Mouse (Mus musculus) neural tube, embryonic 13.5 days (tissue): Measurements from ENCODE around the gene Ssxb10. TPM values are rescaled to one million over a fixed set of nuclear protein-coding genes. Genes with fewer than 3 reads are reported as not detected.
"Not testable (repeated sequence)": the region's sequence is repeated elsewhere in the genome, so short reads cannot be mapped to it uniquely, and the experiment has no call there.

Source experiments
- ATAC-seq: fragments of 200-750 bp; cut with Nextera tagmentation; 2 replicates; pipeline ENCODE4 v1.8.0; 2017; ENCODE audit warnings: low read depth, mild to moderate bottlenecking, moderate TSS enrichment, moderate library complexity
- H3K27ac ChIP-seq: fragments of 300-500 bp; sonication (generic); replicated peaks from 2 replicates; pipeline ENCODE4 v1.5.1; 2015; ENCODE audit warnings: moderate library complexity, mild to moderate bottlenecking, inconsistent platforms
- H3K27me3 ChIP-seq: fragments of 300-500 bp; sonication (generic); 2 replicates; pipeline ENCODE4 v1.6.1; 2015; ENCODE audit warnings: mild to moderate bottlenecking, inconsistent platforms
- H3K36me3 ChIP-seq: fragments of 300-500 bp; sonication (generic); 2 replicates; pipeline ENCODE4 v1.6.1; 2015; ENCODE audit warnings: mild to moderate bottlenecking, inconsistent platforms
- H3K4me1 ChIP-seq: fragments of 300-500 bp; sonication (generic); replicated peaks from 2 replicates; pipeline ENCODE4 v1.6.1; 2015; ENCODE audit warnings: inconsistent platforms
- H3K4me2 ChIP-seq: fragments of 300-500 bp; sonication (generic); 2 replicates; pipeline ENCODE4 v1.6.1; 2015; ENCODE audit warnings: inconsistent platforms, mild to moderate bottlenecking, moderate library complexity
- H3K4me3 ChIP-seq: fragments of 300-500 bp; sonication (generic); 2 replicates; pipeline ENCODE4 v1.5.1; 2015; ENCODE audit warnings: mild to moderate bottlenecking, inconsistent platforms
- H3K9ac ChIP-seq: fragments of 300-500 bp; sonication (generic); 2 replicates; pipeline ENCODE4 v1.6.1; 2015; ENCODE audit warnings: moderate library complexity, mild to moderate bottlenecking, inconsistent platforms
- H3K9me3 ChIP-seq: fragments of 300-500 bp; sonication (generic); 2 replicates; pipeline ENCODE4 v1.6.1; 2016; ENCODE audit warnings: inconsistent platforms
- WGBS: fragments of 180-500 bp; shearing (Covaris S2); methylation state at CpG from one replicate; pipeline ENCODE4 v1.1.7; 2015; 5-methylcytosine and 5-hydroxymethylcytosine counted together
- polyA plus RNA-seq: library from polyadenylated mRNA; unstranded; fragments of >200 nt; fragmentation: Nextera tagmentation; extraction: Ambion mirVana; gene quantifications from 2 replicates; pipeline ENCODE4 v1.2.1, GENCODE M21; 2015

Gene Ssxb10
- not detected in 2 replicates for polyA plus RNA-seq

DNA sequence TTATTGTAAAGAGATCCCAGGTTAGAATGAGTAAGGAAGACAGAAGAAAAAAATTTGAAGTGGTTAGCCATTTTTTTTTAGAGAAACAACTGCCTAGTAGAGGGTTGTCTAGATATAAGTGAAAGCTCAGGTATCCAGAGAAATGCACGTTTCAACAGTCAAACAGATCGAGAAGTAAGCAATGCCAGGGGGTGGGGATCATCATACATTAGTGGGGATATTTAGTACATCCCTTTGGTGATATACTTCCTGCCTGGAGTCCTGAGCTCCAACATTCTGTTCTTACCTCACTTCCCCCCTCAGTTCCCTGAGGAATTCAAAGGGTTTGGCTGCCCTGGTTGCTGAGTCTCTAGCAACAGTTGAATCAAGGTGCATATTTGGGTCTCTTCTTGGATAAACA is at the start of gene Ssxb10:
TSS of gene Ssxb10 (plus strand) at position 301 of the 400 bp plus-strand sequence.
- no peak within 1 kb of the TSS for H3K27ac ChIP-seq
- H3K4me1 ChIP-seq: no peaks in the 10 kb centered on the region
- no peak within 1 kb of the TSS for H3K9ac ChIP-seq
- peaks cover 14% of the 10 kb centered on the region for H3K9me3 ChIP-seq
- no peaks in the 10 kb centered on the region for H3K27me3 ChIP-seq
- no peak for ATAC-seq
- WGBS: 57% methylated on average over 2 of the region's 2 CpGs
- no peak within 1 kb of the TSS for H3K4me2 ChIP-seq
- H3K36me3 ChIP-seq: no peaks in the 10 kb centered on the region
- H3K4me3 ChIP-seq: no peak within 1 kb of the TSS

DNA sequence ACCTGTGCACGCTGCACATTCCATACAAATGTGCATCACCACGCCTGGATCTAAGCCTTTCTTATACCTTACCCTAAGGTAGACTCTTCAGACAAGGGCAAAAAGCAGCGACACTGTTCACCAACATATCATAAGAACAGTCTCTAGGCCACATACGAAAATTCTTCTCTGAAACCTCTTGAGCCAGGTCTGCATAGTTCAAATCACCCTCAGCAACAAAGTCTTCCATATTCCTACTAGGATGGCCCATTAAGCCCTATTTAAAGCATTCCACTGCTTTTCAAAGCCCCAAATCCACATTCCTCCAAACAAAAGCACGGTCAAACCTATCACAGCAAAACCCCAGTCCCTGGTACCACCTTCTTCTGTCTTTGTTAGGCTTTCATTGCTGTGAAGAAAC is 38.6 kb upstream of the Ssxb10 start:
- H3K4me2 ChIP-seq: no peak overlapping the region
- no peak overlapping the region for H3K9ac ChIP-seq
- H3K4me3 ChIP-seq: no peak overlapping the region
- H3K4me1 ChIP-seq: no peaks in the 10 kb centered on the region
- 78% methylated on average over 5 of the region's 5 CpGs for WGBS
- H3K27ac ChIP-seq: no peak overlapping the region
- no peaks in the 10 kb centered on the region for H3K36me3 ChIP-seq
- H3K27me3 ChIP-seq: no peaks in the 10 kb centered on the region
- no peaks in the 10 kb centered on the region for H3K9me3 ChIP-seq
- ATAC-seq: no peak

DNA sequence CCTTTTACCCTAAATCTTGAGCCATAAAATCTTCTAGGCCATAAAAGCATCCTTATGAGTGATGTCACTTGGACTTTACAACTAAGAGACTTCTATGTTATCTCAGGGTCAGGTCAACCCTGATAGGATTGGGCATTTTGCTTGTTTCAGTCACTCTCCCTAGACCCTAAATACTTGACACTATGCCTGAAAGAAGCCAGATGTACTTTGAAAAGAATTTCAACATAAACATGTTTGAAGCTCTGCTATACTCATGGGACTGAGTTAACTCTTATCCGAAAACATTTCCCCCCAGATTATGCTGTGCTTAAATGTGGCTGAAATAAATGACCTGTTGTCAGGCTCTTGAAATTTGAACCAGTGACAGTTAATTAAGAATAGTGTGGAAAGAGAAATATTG is 17.9 kb upstream of the Ssxb10 start:
- Histone ChIP-seq H3K27ac (no peak overlapping the region), H3K36me3 (no peaks in the 10 kb centered on the region), H3K27me3 (no peaks in the 10 kb centered on the region), H3K9me3 (no peaks in the 10 kb centered on the region), H3K4me1 (no peaks in the 10 kb centered on the region), H3K4me3 (no peak overlapping the region), H3K4me2 (no peak overlapping the region), H3K9ac (no peak overlapping the region)
- no peak for ATAC-seq
- 87% methylated on average over 1 of the region's 1 CpGs for WGBS

DNA sequence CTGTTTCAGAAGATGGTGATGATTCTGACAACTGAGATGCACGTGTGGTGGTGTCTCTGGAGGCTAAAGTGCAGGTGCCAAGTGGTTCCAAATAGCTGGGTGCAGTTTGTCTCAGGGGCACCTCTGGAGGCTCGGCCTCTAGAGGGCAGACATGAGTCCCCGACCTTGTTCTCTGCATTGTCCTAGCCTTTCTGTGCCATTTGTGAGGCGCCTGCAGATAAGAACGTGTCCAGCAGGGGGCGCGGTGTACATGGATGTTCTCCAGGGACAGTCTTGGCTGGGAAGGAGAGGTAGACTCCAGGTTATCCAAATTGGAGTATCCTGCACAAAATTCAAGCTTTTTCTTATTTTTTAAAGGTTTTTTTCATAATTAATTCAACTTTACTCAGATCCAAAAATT is 12.3 kb upstream of the Ssxb10 start:
- H3K36me3 ChIP-seq, H3K27me3 ChIP-seq, ATAC-seq, H3K9me3 ChIP-seq, H3K9ac ChIP-seq, H3K4me2 ChIP-seq, H3K4me3 ChIP-seq, H3K27ac ChIP-seq, H3K4me1 ChIP-seq: not testable (repeated sequence)
- WGBS: 9% methylated on average over 7 of the region's 7 CpGs

DNA sequence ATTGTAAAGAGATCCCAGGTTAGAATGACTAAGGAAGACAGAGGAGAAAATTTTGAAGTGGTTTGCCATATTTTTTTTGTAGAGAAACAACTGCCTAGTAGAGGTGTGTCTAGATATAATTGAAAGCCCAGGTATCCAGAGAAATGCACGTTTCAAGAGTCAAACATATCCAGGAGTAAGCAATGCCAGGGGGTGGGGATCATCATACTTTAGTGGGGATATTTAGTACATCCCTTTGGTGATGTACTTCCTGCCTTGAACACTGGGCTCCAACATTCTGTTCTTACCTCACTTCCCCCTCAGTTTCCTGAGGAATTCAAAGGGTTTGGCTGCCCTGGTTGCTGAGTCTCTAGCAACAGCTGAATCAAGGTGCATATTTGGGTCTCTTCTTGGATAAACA is 39.5 kb downstream of the Ssxb10 start, which contains the start of gene Ssxb9:
TSS of gene Ssxb9 (plus strand) at position 301 of the 400 bp plus-strand sequence.
- not testable (repeated sequence) for H3K4me2 ChIP-seq, H3K9me3 ChIP-seq, H3K27ac ChIP-seq, H3K27me3 ChIP-seq, H3K36me3 ChIP-seq, H3K4me1 ChIP-seq, H3K9ac ChIP-seq, ATAC-seq, H3K4me3 ChIP-seq
- 36% methylated on average over 1 of the region's 1 CpGs for WGBS

Other genes with a start within 250 kb of the Ssxb10 start
- gene Was, start 236.9 kb upstream of the Ssxb10 start, polyA plus RNA-seq: 0.24 TPM in 1 of 2 replicates, not detected in the other
- 47.8 and 51.7 TPM in 2 replicates for gene Wdr13, start 194.5 kb upstream of the Ssxb10 start, polyA plus RNA-seq
- gene Rbm3, start 181.5 kb upstream of the Ssxb10 start, polyA plus RNA-seq: 336 and 349 TPM in 2 replicates
- 20.5 and 21.2 TPM in 2 replicates for gene Tbc1d25, start 151.2 kb upstream of the Ssxb10 start, polyA plus RNA-seq
- 27.2 and 35.5 TPM in 2 replicates for gene Ebp, start 133.9 kb upstream of the Ssxb10 start, polyA plus RNA-seq
- 40.9 and 47.3 TPM in 2 replicates for gene Porcn, start 120.9 kb upstream of the Ssxb10 start, polyA plus RNA-seq
- 45.5 and 49.2 TPM in 2 replicates for gene Ftsj1, start 75.0 kb upstream of the Ssxb10 start, polyA plus RNA-seq
- 24.6 and 27.9 TPM in 2 replicates for gene Slc38a5, start 56.3 kb upstream of the Ssxb10 start, polyA plus RNA-seq
- gene Ssxb9, start 39.6 kb downstream of the Ssxb10 start, polyA plus RNA-seq: not detected in 2 replicates
- gene Ssxb1, start 85.9 kb downstream of the Ssxb10 start, polyA plus RNA-seq: not detected in 2 replicates
- not detected in 2 replicates for gene Ssxb2, start 134.3 kb downstream of the Ssxb10 start, polyA plus RNA-seq
- gene Gm14459, start 197.5 kb downstream of the Ssxb10 start, polyA plus RNA-seq: not detected in 2 replicates
- gene Ssxb6, start 220.8 kb downstream of the Ssxb10 start, polyA plus RNA-seq: not detected in 2 replicates